Mouse (Mus musculus): ENCODE results near the gene Pfkfb2. TPM values are rescaled to one million over a fixed set of nuclear protein-coding genes. Genes with fewer than 3 reads are reported as not detected.

Pfkfb2 gene
- total RNA-seq (2023), result 10 to 100 TPM; 25.6 to 26.2 TPM

GRCm38 (mm10) chr1:130729153-130729552, at the start of gene Pfkfb2:
Gene Pfkfb2 (minus strand): TSS chr1:130729253.

GRCm38 (mm10) chr1:130731741-130732337, 2.8 kb upstream of the Pfkfb2 start, which contains the start of gene AA986860:
Gene AA986860 (plus strand): TSS chr1:130731976.

DNA sequence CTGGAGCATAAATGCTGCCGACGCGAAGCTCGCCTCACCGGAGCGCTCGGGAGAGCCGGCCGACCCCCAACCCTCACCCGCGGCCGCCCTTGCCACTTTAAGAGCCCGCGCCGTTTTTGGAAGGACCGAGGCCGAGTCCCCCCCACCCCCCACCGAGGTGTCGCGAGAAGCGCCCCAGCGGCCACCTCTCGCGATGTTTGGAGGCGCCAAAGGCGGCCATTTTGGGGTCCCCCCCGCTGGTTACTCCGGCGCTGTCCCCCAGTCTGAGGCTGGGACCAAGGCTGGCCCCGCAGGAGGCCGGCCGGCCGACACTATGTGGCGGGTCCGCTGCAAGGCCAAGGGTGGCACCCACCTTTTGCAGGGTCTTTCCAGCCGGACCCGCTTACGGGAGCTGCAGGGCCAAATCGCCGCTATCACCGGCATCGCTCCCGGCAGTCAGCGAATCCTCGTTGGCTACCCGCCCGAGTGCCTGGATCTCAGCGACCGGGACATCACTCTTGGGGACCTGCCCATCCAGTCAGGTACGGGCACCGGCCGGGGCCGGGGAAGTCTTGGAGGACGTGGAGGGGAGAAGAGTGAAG, 11.7 kb downstream of the Pfkfb2 start, which contains the start of gene Yod1:
Gene Yod1, plus strand, starts transcription at position 37 of the 581 bp plus-strand sequence.

DNA sequence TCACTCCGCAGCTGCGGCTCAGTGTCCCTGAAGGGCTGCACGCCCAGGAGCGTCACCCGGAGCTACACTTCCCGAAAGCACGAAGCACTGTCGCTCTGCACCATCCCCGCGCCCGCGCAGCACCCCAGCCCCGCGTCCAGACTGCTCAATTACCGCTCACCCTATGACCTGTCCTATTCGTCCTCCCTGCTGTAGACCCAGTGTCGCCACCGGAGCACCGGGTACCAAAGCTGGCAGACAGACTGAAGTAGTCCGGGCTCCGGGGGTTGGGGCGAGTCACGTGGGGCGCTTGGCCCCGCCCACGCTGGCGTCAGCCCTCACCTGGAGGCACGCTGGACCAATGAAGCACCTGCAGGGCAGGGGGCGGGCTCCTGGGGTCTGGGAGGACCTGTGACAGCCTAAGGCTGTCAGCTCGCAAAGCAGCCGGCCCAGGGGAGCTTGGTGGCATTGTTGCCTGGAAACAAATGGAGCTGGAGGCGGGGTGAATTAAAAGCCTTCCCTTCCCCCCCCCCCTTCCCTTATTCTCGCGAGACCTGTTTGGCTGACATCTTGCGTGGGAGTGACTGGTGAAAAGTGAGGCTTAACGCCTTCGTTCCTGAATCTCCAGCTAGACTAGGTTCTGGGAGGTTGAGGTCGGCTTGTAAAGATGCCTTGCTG, 13.4 kb downstream of the Pfkfb2 start, which contains the start of gene Gm29427:
Gene Gm29427, minus strand, starts transcription at position 239 of the 657 bp plus-strand sequence.

GRCm38 (mm10) chr1:130661454-130661853, 67.6 kb downstream of the Pfkfb2 start, which contains the start of gene C4bp:
Gene C4bp (minus strand): TSS chr1:130661632.

Other genes starting within 250 kb of the Pfkfb2 start
- gene Zp3r, start 99.6 kb downstream of the Pfkfb2 start, total RNA-seq (2023), result not detected
- gene C4bp, start 67.6 kb downstream of the Pfkfb2 start, total RNA-seq (2023), result not detected
- gene Gm29427, start 13.5 kb downstream of the Pfkfb2 start, total RNA-seq (2023), result not detected
- gene Yod1, start 11.9 kb downstream of the Pfkfb2 start, total RNA-seq (2023), result 1 to 10 TPM; 6.5 to 6.7 TPM
- under 1 TPM; 0.39 to 0.58 TPM for gene AA986860, start 2.7 kb upstream of the Pfkfb2 start, total RNA-seq (2023)
- gene Fcamr, start 71.6 kb upstream of the Pfkfb2 start, total RNA-seq (2023), result not detected
- not detected for gene Pigr, start 97.4 kb upstream of the Pfkfb2 start, total RNA-seq (2023)
- 1 to 10 TPM; 1.2 to 4.0 TPM for gene Fcmr, start 136.4 kb upstream of the Pfkfb2 start, total RNA-seq (2023)
- gene Il24, start 158.2 kb upstream of the Pfkfb2 start, total RNA-seq (2023), result not detected
- not detected for gene Il20, start 182.2 kb upstream of the Pfkfb2 start, total RNA-seq (2023)
- gene Il19, start 210.9 kb upstream of the Pfkfb2 start, total RNA-seq (2023), result not detected